Mouse (Mus musculus) MEL-GATA-1-ER (cell line): ENCODE results near the gene Olfr836.
"Not testable (repeated sequence)": the region's sequence is repeated elsewhere in the genome, so short reads cannot be mapped to it uniquely, and the experiment has no call there.

Source experiments
- DNase-seq: peaks from one replicate; pipeline ENCODE4 v3.0.0-alpha.2; 2012; ENCODE audit warnings: low read depth; ENCODE audit errors: extremely low read depth

Gene Olfr836

DNA sequence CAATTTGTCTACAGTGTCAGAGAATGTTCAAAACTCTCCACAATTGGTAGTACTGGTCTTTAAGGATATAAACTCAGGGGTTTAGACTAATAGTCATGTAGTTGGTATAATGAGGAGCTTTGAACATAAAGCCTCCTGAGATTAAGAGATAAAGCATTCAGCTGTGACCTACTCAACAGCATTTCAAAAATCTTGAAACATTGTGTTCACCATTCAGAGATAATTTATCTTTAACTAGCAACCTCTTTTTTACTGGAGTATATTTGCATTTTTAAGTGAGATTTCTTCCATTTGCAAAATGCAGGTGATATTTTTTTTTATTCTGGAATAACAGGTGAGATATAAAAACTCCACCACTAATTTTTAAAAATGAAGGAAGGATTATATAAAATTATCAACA, at the start of gene Olfr836:
Olfr836 (plus strand) TSS at position 301 of the 400 bp plus-strand sequence.
- no peak for DNase-seq

DNA sequence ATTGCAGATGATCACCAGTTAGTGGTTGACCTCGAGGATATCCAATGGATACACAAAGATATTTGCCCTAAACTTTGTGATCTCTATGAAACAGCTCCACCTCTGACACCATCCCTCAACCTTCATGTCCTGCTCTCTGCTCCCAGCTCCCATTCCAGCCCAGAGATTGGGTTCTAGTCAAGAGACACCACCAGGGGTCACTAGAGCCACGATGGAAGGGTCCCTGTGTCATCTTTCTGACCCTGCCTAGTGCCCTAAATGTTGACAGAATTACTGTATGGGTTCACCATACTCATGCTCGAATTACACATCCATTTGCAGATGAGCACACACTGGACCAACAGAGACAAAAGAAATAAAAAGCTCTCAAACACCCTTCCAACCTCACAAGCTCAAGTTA, 35.2 kb upstream of the Olfr836 start:
- no peak for DNase-seq

DNA sequence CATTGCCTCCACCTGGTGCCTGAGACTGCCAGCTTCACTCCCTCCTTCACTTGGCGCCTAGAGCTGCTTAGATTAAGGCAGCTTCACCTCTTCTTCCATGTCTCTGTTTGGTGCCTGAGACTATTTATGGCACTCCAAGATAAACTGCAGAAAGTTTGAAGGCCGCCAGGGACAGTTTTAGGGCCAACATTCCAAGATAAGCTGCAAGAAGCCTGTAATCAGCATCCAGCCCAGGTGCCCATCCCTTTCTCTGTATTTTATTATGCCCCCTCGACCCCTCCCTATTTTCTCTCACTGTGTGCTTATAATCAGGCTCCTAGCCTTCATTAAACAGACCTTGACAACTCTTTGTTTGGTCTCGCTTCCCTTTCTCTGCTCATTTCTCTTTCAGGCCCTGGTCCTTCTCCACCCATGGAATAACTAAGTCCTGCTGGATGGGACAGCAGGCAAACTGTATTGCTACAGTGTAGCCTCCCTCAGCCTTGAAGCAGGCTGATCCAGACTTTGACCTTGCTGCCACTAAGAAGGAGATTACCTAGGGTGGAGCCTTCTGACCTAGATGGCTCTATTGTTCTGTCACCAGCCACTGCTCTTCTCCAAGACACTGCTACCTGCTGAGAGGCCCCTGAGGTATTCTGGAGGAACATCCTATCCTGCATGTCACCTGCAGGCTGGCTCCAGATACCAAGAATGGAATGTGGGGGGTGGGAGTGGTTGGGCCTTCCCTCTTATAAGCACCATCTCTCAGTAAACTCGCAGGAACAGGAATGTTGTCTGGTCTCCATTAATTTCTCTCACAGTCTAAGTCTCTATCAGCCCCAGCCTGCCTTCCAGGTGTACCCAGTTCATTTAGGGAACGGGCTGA, 27.1 kb upstream of the Olfr836 start:
- DNase-seq: not testable (repeated sequence)

DNA sequence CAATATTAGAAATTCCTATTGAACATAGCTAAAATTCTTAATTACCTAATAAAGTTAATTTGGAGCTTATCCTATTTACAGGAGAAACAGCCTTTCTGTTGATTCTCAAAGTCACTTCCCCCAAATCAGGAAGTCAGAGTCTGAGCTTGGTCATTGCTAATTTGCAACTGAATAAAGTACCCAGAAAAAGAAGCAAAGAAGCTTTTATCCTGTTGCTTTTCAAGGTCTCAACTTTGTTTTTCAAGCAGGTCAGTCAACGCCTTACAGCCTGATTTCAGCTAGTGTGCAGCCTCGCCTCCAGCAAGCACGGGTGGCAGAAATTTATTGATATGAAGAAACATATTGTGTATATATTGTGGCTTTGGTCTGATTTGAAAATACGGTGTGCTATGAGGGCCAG, 22.9 kb upstream of the Olfr836 start:
- no peak for DNase-seq

DNA sequence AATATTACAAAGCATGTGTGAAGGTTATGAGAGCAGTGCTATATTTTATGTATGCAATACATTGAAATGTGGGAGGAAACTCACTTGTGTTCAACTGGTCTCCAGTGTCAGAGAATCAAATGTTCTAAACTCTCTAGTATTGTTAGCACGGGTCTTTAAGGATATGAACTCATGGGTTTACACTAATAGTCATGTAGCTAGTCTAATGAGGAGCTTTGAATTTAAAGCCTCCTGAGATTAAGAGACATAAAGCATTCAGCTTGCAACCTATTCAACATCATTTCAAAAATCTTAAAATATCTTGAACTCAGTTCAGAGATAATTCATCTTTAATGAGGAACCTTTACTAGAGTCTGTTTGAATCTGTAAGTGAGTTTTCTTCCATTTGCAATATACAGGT, 15.8 kb downstream of the Olfr836 start, which contains the start of gene Olfr837:
Olfr837 (plus strand) TSS at position 301 of the 400 bp plus-strand sequence.
- no peak for DNase-seq
